Mouse (Mus musculus): Measurements from ENCODE around the gene Sugct. TPM values are rescaled to one million over a fixed set of nuclear protein-coding genes. Genes with fewer than 3 reads are reported as not detected.

Gene Sugct
- polyA plus RNA-seq, 1 experiment from 2014 or later: 3.5 TPM

DNA sequence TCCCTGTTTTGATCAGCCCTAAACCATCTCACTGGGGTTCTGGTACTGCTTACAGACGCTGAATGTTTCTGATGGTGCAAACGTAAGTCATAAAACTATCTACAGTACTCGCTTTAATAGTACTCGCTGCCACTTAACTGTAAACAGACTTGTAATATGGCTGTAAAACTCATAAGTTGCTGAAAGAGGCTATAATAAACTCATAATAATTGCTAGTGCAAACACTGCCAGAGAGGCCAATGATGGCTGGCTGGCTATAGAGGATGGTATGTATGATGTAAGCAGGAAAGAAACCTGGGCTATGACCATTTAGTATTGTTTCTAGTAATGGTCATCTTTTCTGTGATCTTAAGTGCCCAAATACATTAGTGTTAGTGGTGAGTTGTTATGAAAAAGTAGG is 873.6 kb downstream of the Sugct start:
- Histone ChIP-seq H3K4me1 (replicated peaks) (no peaks in the 10 kb centered on the region), H3K27ac (no peak overlapping the region), H3K4me3 (no peak overlapping the region), H3K9me3 (no peaks in the 10 kb centered on the region), H3K36me3 (no peaks in the 10 kb centered on the region), H3K4me2 (no peak overlapping the region), H3K27me3 (no peaks in the 10 kb centered on the region), H3K9ac (no peak overlapping the region)
- WGBS: 91% methylated on average over 4 of the region's 4 CpGs
- no peak for ATAC-seq (ENCODE audit: low FRiP score)

DNA sequence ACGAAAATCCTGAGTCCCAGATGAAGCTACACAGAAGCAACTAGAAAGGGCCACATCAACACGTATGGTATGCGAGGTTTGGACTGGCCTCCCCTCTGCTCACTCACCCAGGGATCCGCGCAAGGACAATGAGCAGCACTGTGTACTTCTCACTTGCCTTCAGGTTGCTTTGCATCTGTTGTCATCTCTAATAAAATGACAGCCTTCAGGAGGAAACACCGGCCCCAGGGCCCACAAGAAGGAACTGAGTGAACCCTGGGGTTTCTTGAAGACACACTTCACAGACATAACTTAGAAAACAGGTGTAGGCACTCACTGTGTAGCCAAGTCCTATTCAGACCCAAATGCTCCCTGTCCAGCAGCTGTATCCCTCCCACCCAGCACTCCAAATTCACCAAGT is 877.9 kb downstream of the Sugct start:
- Histone ChIP-seq H3K27ac (no peak overlapping the region), H3K4me1 (replicated peaks) (no peaks in the 10 kb centered on the region), H3K36me3 (no peaks in the 10 kb centered on the region), H3K4me3 (no peak overlapping the region), H3K27me3 (no peaks in the 10 kb centered on the region), H3K4me2 (no peak overlapping the region), H3K9ac (no peak overlapping the region), H3K9me3 (no peaks in the 10 kb centered on the region)
- no peak for ATAC-seq (ENCODE audit: low FRiP score)
- WGBS: 81% methylated on average over 6 of the region's 6 CpGs

DNA sequence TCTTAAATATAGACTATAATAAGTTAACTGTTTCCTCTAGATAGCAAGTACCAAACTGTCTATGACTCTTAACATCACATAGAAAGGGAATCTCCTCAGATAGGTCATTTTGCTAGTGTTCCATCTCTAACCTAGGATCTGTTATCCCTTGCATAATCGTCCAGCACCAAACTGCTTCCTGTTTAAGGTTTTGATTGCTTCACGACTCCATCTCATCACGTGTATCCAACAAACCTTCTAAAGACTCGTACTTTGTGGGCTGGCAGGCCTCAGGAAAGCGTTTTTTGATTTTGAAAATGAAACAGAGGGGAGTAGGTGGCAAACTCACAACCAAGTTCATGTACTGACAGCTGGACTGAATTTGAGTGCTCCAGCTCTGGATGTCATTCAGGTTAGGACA is 878.6 kb downstream of the Sugct start:
- no peak overlapping the region for H3K27ac ChIP-seq
- H3K9me3 ChIP-seq: no peaks in the 10 kb centered on the region
- 83% methylated on average over 5 of the region's 5 CpGs for WGBS
- no peaks in the 10 kb centered on the region for H3K27me3 ChIP-seq
- H3K4me2 ChIP-seq: no peak overlapping the region
- no peaks in the 10 kb centered on the region for H3K36me3 ChIP-seq
- no peaks in the 10 kb centered on the region for H3K4me1 ChIP-seq (replicated peaks)
- no peak overlapping the region for H3K9ac ChIP-seq
- no peak overlapping the region for H3K4me3 ChIP-seq
- no peak for ATAC-seq (ENCODE audit: low FRiP score)

DNA sequence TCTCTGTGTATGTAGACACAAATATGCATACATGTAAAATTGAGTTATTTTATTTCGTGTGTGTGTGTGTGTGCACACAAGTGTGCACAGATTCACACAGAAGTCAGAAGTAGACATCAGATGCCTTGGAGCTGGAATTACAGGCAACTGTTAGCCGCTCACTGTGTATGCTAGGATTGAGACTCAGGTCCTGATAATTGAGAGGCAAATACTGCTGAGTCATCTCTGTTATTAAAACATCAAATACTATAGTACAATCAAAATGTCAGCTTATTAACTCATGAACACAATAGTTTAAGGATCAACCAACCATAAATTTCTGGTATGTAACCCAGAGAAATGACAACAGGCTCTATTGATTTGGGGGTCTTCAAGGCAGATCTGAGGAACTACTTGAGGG is 883.1 kb downstream of the Sugct start:
- Histone ChIP-seq H3K9ac (no peak overlapping the region), H3K27me3 (no peaks in the 10 kb centered on the region), H3K4me1 (replicated peaks) (no peaks in the 10 kb centered on the region), H3K9me3 (no peaks in the 10 kb centered on the region), H3K36me3 (no peaks in the 10 kb centered on the region), H3K27ac (no peak overlapping the region), H3K4me3 (no peak overlapping the region), H3K4me2 (no peak overlapping the region)
- 89% methylated on average over 2 of the region's 2 CpGs for WGBS
- no peak for ATAC-seq (ENCODE audit: low FRiP score)

Other genes with a start within 250 kb of the Sugct start
- 46.4 and 47.4 TPM in 2 replicates for gene Mplkip, start 361 bp downstream of the Sugct start, polyA plus RNA-seq (2015; fragmentation: Nextera tagmentation; extraction: Ambion mirVana)
- 18.4 and 20.8 TPM in 2 replicates for gene Cdk13, start 109.5 kb upstream of the Sugct start, polyA plus RNA-seq (2015; fragmentation: Nextera tagmentation; extraction: Ambion mirVana)
- gene Rala, start 248.7 kb upstream of the Sugct start, polyA plus RNA-seq (2015; fragmentation: Nextera tagmentation; extraction: Ambion mirVana): 206 and 207 TPM in 2 replicates